Mouse (Mus musculus): ENCODE measurements around the gene Mon2.

Mon2 gene

GRCm38 (mm10) chr10:123060831-123061230, 15.5 kb downstream of the Mon2 start:
- DNase-seq (ENCODE audit: low spot score in 2 of 2) = no peak

- no peak for DNase-seq (ENCODE audit: low spot score in 2 of 2)
These were observed 19.2 kb downstream of the Mon2 start for GRCm38 (mm10) chr10:123057082-123057481.

- DNase-seq (ENCODE audit: low spot score in 2 of 2) = no peak
These were observed 19.8 kb downstream of the Mon2 start for GRCm38 (mm10) chr10:123056463-123056862.

GRCm38 (mm10) chr10:123055205-123056000, 20.9 kb downstream of the Mon2 start:
- DNase-seq (ENCODE audit: low spot score in 2 of 2) = no peak

- DNase-seq (ENCODE audit: low spot score in 2 of 2) = no peak
These were observed 22.7 kb downstream of the Mon2 start for GRCm38 (mm10) chr10:123053557-123053956.

GRCm38 (mm10) chr10:123052021-123052420, 24.3 kb downstream of the Mon2 start:
- no peak for DNase-seq (ENCODE audit: low spot score in 2 of 2)

- DNase-seq (ENCODE audit: low spot score in 2 of 2) = no peak
These were observed 27.6 kb downstream of the Mon2 start for GRCm38 (mm10) chr10:123048730-123049129.

- no peak for DNase-seq (ENCODE audit: low spot score in 2 of 2)
These were observed 36.4 kb downstream of the Mon2 start for GRCm38 (mm10) chr10:123039936-123040335.

- DNase-seq (ENCODE audit: low spot score in 2 of 2) = no peak
These were observed 44.1 kb downstream of the Mon2 start for GRCm38 (mm10) chr10:123032078-123032646.

- no peak for DNase-seq (ENCODE audit: low spot score in 2 of 2)
These were observed 44.9 kb downstream of the Mon2 start for GRCm38 (mm10) chr10:123031449-123031848.

- DNase-seq (ENCODE audit: low spot score in 2 of 2) = peak; percentile 37 to 40
These were observed 45.7 kb downstream of the Mon2 start for GRCm38 (mm10) chr10:123030589-123030988.

GRCm38 (mm10) chr10:123028949-123029348, 47.4 kb downstream of the Mon2 start:
- no peak for DNase-seq (ENCODE audit: low spot score in 2 of 2)

GRCm38 (mm10) chr10:123026736-123027135, 49.6 kb downstream of the Mon2 start:
- peak in 1 of 2 experiments; percentile 26 for DNase-seq (ENCODE audit: low spot score in 2 of 2)

GRCm38 (mm10) chr10:123013435-123013834, 62.9 kb downstream of the Mon2 start:
- no peak for DNase-seq (ENCODE audit: low spot score in 2 of 2)

GRCm38 (mm10) chr10:123011421-123011820, 64.9 kb downstream of the Mon2 start:
- no peak for DNase-seq (ENCODE audit: low spot score in 2 of 2)

GRCm38 (mm10) chr10:123005237-123006185, 70.8 kb downstream of the Mon2 start:
- DNase-seq (ENCODE audit: low spot score in 2 of 2) = no peak

GRCm38 (mm10) chr10:123004475-123005236, 71.6 kb downstream of the Mon2 start:
- no peak for DNase-seq (ENCODE audit: low spot score in 2 of 2)

GRCm38 (mm10) chr10:123001985-123002384, 74.3 kb downstream of the Mon2 start:
- no peak for DNase-seq (ENCODE audit: low spot score in 2 of 2)

- no peak for DNase-seq (ENCODE audit: low spot score in 2 of 2)
These were observed 74.9 kb downstream of the Mon2 start for GRCm38 (mm10) chr10:123001363-123001762.

- no peak for DNase-seq (ENCODE audit: low spot score in 2 of 2)
These were observed 76.9 kb downstream of the Mon2 start for GRCm38 (mm10) chr10:122999356-122999755.

- DNase-seq (ENCODE audit: low spot score in 2 of 2) = no peak
These were observed 78.5 kb downstream of the Mon2 start for GRCm38 (mm10) chr10:122997852-122998251.
